Mouse (Mus musculus) stomach, postnatal 0 days (tissue): ENCODE measurements around the gene Bahcc1. TPM values are rescaled to one million over a fixed set of nuclear protein-coding genes. Genes with fewer than 3 reads are reported as not detected.

Source experiments
- ATAC-seq: fragments of 200-750 bp; cut with Nextera tagmentation; 2 replicates; pipeline ENCODE4 v1.8.0; 2017; ENCODE audit not compliant: low FRiP score, low TSS enrichment
- DNase-seq: peaks from one replicate; pipeline ENCODE4 v3.0.0-alpha.2; 2016; ENCODE audit warnings: low spot score
- H3K27ac ChIP-seq: fragments of 300-500 bp; sonication (generic); replicated peaks from 2 replicates; pipeline ENCODE4 v1.5.1; 2014; ENCODE audit warnings: mild to moderate bottlenecking, control low read depth
- H3K27me3 ChIP-seq: fragments of 300-500 bp; sonication (generic); 2 replicates; pipeline ENCODE4 v1.6.1; 2014; ENCODE audit warnings: low read length; ENCODE audit not compliant: control insufficient read depth, insufficient read depth
- H3K36me3 ChIP-seq: fragments of 300-500 bp; sonication (generic); 2 replicates; pipeline ENCODE4 v1.6.1; 2014; ENCODE audit warnings: low read length, mixed read lengths; ENCODE audit not compliant: control insufficient read depth, insufficient read depth
- H3K4me1 ChIP-seq: fragments of 300-500 bp; sonication (generic); replicated peaks from 2 replicates; pipeline ENCODE4 v1.6.1; 2014; ENCODE audit warnings: antibody characterized with exemption; ENCODE audit not compliant: control insufficient read depth, insufficient read depth
- H3K4me2 ChIP-seq: fragments of 300-500 bp; sonication (generic); replicated peaks from 2 replicates; pipeline ENCODE4 v1.6.1; 2014; ENCODE audit warnings: low read depth, mild to moderate bottlenecking, control low read depth, moderate library complexity
- H3K4me3 ChIP-seq: fragments of 300-500 bp; sonication (generic); 2 replicates; pipeline ENCODE4 v1.5.1; 2014; ENCODE audit warnings: low read depth, low read length, control low read depth
- H3K9ac ChIP-seq: fragments of 300-500 bp; sonication (generic); 2 replicates; pipeline ENCODE4 v1.6.1; 2014; ENCODE audit warnings: mild to moderate bottlenecking, low read length, control low read depth, mixed read lengths
- H3K9me3 ChIP-seq: fragments of 300-500 bp; sonication (generic); 2 replicates; pipeline ENCODE4 v1.6.1; 2016; ENCODE audit warnings: low read length; ENCODE audit not compliant: control insufficient read depth
- CTCF ChIP-seq: IDR thresholded peaks from 2 replicates; pipeline ENCODE4 v1.5.1; 2016; ENCODE audit warnings: antibody characterized with exemption, low read depth, mild to moderate bottlenecking, moderate library complexity
- EP300 ChIP-seq: optimal IDR thresholded peaks from 2 replicates; pipeline ENCODE3; 2016; ENCODE audit warnings: antibody characterized with exemption
- WGBS: fragments of 180-500 bp; shearing (Covaris S2); extraction: QIAGEN DNeasy Blood & Tissue Kit; methylation state at CpG from one replicate; pipeline ENCODE4 v1.1.7; 2014; 5-methylcytosine and 5-hydroxymethylcytosine counted together
- microRNA-seq: library from miRNA; unstranded; fragments of <30 nt; microRNA quantifications from one replicate; pipeline ENCODE4, GENCODE M21; 2016
- polyA plus RNA-seq: library from polyadenylated mRNA; unstranded; fragments of >200 nt; fragmentation: Nextera tagmentation; extraction: Ambion mirVana; gene quantifications from 2 replicates; pipeline ENCODE4 v1.2.1, GENCODE M21; 2015

Bahcc1 gene
- polyA plus RNA-seq, 1 experiment from 2014 or later = 2.7 TPM

DNA sequence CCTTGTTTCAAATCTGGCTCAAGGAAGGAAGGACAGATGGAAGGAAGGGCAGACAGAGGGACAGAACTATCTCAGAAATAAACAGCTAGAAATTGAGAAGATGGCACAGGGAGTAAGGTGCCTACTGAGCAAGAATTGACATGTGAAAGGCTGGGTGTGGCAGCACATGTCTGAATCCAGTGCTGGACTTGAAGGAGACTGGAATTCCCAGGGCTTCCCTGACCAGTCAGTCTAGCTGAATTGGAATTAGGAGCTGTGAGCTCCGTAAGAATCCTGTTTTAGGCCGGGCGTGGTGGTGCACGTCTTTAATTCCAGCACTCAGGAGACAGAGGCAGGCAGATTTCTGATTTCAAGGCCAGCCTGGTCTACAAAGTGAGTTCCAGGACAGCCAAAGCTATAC is 108.9 kb downstream of the Bahcc1 start:
- DNase-seq = peak; percentile 13
- peaks cover 5% of the 10 kb centered on the region for H3K36me3 ChIP-seq
- no peak overlapping the region for H3K27ac ChIP-seq
- 83% methylated on average over 4 of the region's 4 CpGs for WGBS
- H3K9me3 ChIP-seq = no peaks in the 10 kb centered on the region
- H3K27me3 ChIP-seq = no peaks in the 10 kb centered on the region
- TF ChIP-seq CTCF (no peak), EP300 (no peak)
- no peak overlapping the region for H3K4me3 ChIP-seq
- H3K4me1 ChIP-seq = no peaks in the 10 kb centered on the region; the same call in 1 of the 2 replicates
- H3K4me2 ChIP-seq = no peak overlapping the region
- no peak overlapping the region for H3K9ac ChIP-seq
- no peak for ATAC-seq

Small RNAs within 50 kb of the gene (microRNA-seq; reads per million reads assigned to microRNA genes)
- gene Gm47297 = not detected

Other genes starting within 250 kb of the Bahcc1 start
- gene Aatk, start 185.8 kb upstream of the Bahcc1 start, polyA plus RNA-seq = 1.6 and 2.1 TPM in 2 replicates
- 5.8 and 6.3 TPM in 2 replicates for gene Cep131, start 146.1 kb upstream of the Bahcc1 start, polyA plus RNA-seq
- gene Tepsin, start 134.2 kb upstream of the Bahcc1 start, polyA plus RNA-seq = 8.3 and 11.5 TPM in 2 replicates
- 84.8 and 84.9 TPM in 2 replicates for gene Ndufaf8, start 134.0 kb upstream of the Bahcc1 start, polyA plus RNA-seq
- gene Slc38a10, start 81.6 kb upstream of the Bahcc1 start, polyA plus RNA-seq = 40.5 and 42.3 TPM in 2 replicates
- 2,268 and 2,377 TPM in 2 replicates for gene Actg1, start 115.6 kb downstream of the Bahcc1 start, polyA plus RNA-seq
- gene Fscn2, start 128.6 kb downstream of the Bahcc1 start, polyA plus RNA-seq = 0.41 and 0.47 TPM in 2 replicates
- gene Faap100, start 145.8 kb downstream of the Bahcc1 start, polyA plus RNA-seq = 14.3 and 15.3 TPM in 2 replicates
- gene Nploc4, start 204.8 kb downstream of the Bahcc1 start, polyA plus RNA-seq = 15.7 and 17.9 TPM in 2 replicates
- not detected in 2 replicates for gene Tspan10, start 209.7 kb downstream of the Bahcc1 start, polyA plus RNA-seq
- gene Pde6g, start 220.6 kb downstream of the Bahcc1 start, polyA plus RNA-seq = 0.15 TPM in 1 of 2 replicates, not detected in the other
- 18.2 and 19.8 TPM in 2 replicates for gene Oxld1, start 225.1 kb downstream of the Bahcc1 start, polyA plus RNA-seq
- 13.3 and 18.2 TPM in 2 replicates for gene Ccdc137, start 225.2 kb downstream of the Bahcc1 start, polyA plus RNA-seq
- 24.4 and 30.6 TPM in 2 replicates for gene Arl16, start 234.7 kb downstream of the Bahcc1 start, polyA plus RNA-seq